Mouse (Mus musculus): ENCODE results near the gene Rbbp8nl. TPM values are rescaled to one million over a fixed set of nuclear protein-coding genes. Genes with fewer than 3 reads are reported as not detected.

The Rbbp8nl gene
- polyA plus RNA-seq, 1 experiment from 2014 or later = not detected

DNA sequence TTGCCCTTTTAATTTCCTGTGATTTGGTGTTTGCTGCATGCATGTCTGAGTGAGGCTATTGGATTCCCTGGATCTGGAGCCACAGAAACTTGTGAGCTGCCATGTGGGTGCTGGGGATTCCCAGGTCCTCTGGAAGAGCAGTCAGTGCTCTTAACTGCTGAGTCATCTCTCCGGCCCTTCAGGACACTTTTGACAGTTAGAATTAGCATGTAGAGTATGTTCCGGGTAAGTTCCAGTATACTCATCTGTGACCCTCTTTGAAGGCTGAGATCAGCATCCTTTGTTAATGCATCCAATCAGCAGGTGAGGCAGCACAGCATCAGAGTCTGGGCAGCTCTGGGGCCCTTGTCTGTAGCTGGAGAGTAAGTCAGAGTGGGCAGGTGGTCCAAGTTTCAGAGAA is 10.6 kb upstream of the Rbbp8nl start:
- no peak for DNase-seq (ENCODE audit: low spot score)
- H3K27me3 ChIP-seq (replicated peaks; ENCODE audit: control insufficient read depth, insufficient read depth, low read length) = no peaks in the 10 kb centered on the region

DNA sequence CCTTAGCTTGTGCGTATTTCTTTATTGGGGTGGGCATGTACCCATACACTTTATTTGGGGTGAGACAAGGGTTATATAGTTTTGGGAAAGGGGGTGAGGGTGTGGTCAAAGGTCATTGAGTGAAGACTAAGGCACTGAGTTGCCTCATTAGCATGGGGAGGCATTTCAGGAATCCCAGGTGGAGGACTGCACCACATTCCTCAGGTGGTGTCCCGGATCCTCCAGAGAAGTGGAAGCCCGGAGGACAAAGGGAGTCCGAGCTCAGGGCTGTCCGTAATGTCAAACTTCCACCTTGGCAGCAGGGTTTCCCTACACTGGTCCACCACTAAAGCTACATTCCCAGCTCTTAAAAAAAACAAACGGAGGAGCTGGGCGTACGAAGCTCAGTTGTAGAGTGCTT is 3.2 kb upstream of the Rbbp8nl start:
- H3K4me1 ChIP-seq (ENCODE audit: control insufficient read depth, insufficient read depth, low read length) = no peaks in the 10 kb centered on the region
- DNase-seq (ENCODE audit: low spot score) (no peak), ATAC-seq (no peak)
- no peak overlapping the region for H3K4me2 ChIP-seq (ENCODE audit: low read length)
- H3K27ac ChIP-seq (ENCODE audit: low read depth, low read length) = no peak overlapping the region
- H3K27me3 ChIP-seq (replicated peaks; ENCODE audit: control insufficient read depth, insufficient read depth, low read length) = no peaks in the 10 kb centered on the region
- no peak overlapping the region for H3K9ac ChIP-seq (ENCODE audit: low read length)
- WGBS = 77% methylated on average over 8 of the region's 8 CpGs
- H3K36me3 ChIP-seq (ENCODE audit: control insufficient read depth, insufficient read depth, low read length) = no peaks in the 10 kb centered on the region
- no peak overlapping the region for H3K4me3 ChIP-seq (ENCODE audit: low read depth, low read length)
- H3K9me3 ChIP-seq (replicated peaks; ENCODE audit: control insufficient read depth, low read length) = no peaks in the 10 kb centered on the region

More for the DNA sequence above, 10.6 kb upstream of the Rbbp8nl start:
- WGBS = 78% methylated on average over 2 of the region's 2 CpGs
- Histone ChIP-seq H3K4me2 (ENCODE audit: low read length) (no peak overlapping the region), H3K4me1 (ENCODE audit: control insufficient read depth, insufficient read depth, low read length) (no peaks in the 10 kb centered on the region), H3K9me3 (replicated peaks; ENCODE audit: control insufficient read depth, low read length) (no peaks in the 10 kb centered on the region), H3K9ac (ENCODE audit: low read length) (no peak overlapping the region), H3K4me3 (ENCODE audit: low read depth, low read length) (no peak overlapping the region), H3K27ac (ENCODE audit: low read depth, low read length) (no peak overlapping the region), H3K36me3 (ENCODE audit: control insufficient read depth, insufficient read depth, low read length) (no peaks in the 10 kb centered on the region)
- no peak for ATAC-seq

DNA sequence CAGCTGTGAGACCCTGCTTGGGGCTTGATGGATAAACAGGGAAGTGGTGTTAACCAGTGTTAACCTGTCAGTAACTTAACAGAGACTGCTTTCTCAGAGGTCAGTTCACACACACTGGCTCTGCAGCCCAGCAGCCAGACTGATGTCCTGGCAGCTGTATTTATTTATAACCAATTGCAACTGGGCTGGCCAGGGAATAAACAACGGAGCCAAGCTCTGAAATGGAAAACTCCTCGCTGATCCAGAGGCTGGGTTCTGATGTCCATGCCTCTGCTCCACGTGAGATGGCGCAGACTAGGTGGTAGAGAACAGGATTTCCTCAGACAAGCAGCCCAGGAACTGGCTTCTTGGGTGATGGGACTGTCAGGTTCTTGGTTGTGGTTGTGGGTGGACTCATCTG is 2.3 kb upstream of the Rbbp8nl start:
- DNase-seq (ENCODE audit: low spot score) (no peak), ATAC-seq (no peak)
- H3K36me3 ChIP-seq (ENCODE audit: control insufficient read depth, insufficient read depth, low read length) = no peaks in the 10 kb centered on the region
- H3K27me3 ChIP-seq (replicated peaks; ENCODE audit: control insufficient read depth, insufficient read depth, low read length) = no peaks in the 10 kb centered on the region
- no peaks in the 10 kb centered on the region for H3K9me3 ChIP-seq (replicated peaks; ENCODE audit: control insufficient read depth, low read length)
- WGBS = 80% methylated on average over 4 of the region's 4 CpGs
- no peak overlapping the region for H3K9ac ChIP-seq (ENCODE audit: low read length)
- no peaks in the 10 kb centered on the region for H3K4me1 ChIP-seq (ENCODE audit: control insufficient read depth, insufficient read depth, low read length)
- no peak overlapping the region for H3K4me3 ChIP-seq (ENCODE audit: low read depth, low read length)
- no peak overlapping the region for H3K4me2 ChIP-seq (ENCODE audit: low read length)
- H3K27ac ChIP-seq (ENCODE audit: low read depth, low read length) = no peak overlapping the region

DNA sequence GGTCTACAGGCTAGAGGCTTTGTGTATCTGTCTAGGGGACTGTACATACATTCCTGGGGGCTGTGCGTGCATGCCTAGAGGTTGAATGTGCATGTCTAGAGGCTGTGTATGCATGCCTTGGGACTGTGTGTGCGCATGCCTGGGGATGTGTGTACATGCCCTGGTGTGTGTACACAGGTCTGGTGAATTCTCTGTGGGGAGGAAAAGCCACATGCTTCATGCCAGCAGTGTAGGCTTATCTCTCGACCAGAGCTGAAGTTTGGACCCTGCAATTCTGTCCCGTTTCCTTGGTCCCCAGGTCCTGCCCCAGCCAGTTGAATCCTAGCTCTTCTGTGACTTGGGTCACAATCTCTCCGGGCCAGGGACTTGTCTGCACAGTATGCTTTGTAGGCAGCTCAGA is 1.9 kb upstream of the Rbbp8nl start:
- Histone ChIP-seq H3K4me3 (ENCODE audit: low read depth, low read length) (no peak overlapping the region), H3K4me1 (ENCODE audit: control insufficient read depth, insufficient read depth, low read length) (no peaks in the 10 kb centered on the region), H3K4me2 (ENCODE audit: low read length) (no peak overlapping the region), H3K27ac (ENCODE audit: low read depth, low read length) (no peak overlapping the region), H3K36me3 (ENCODE audit: control insufficient read depth, insufficient read depth, low read length) (no peaks in the 10 kb centered on the region), H3K9me3 (replicated peaks; ENCODE audit: control insufficient read depth, low read length) (no peaks in the 10 kb centered on the region), H3K27me3 (replicated peaks; ENCODE audit: control insufficient read depth, insufficient read depth, low read length) (no peaks in the 10 kb centered on the region), H3K9ac (ENCODE audit: low read length) (no peak overlapping the region)
- ATAC-seq (no peak), DNase-seq (ENCODE audit: low spot score) (no peak)
- 83% methylated on average over 5 of the region's 5 CpGs for WGBS

DNA sequence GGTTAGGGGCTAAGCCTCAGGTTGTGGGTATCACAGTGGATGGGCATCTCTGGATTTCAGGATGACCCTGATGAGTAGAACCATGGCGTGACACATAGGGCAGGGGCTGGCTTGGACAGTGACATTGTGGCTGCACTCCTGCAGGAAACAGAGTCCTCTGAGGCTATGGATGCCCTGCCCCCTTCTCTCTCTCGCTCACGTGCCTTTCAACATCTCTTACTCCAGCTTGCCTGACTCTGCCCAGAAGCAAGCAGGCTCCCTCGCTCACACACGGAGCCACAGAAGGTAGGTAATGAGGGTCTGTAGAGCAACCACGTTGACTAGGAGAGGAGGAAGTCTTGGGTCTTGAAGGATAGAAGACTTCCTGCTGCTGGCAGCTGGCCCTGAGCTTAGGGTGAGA is 824 bp upstream of the Rbbp8nl start:
- DNase-seq (ENCODE audit: low spot score) = no peak
- no peak for ATAC-seq
- H3K27me3 ChIP-seq (replicated peaks; ENCODE audit: control insufficient read depth, insufficient read depth, low read length) = no peaks in the 10 kb centered on the region
- H3K36me3 ChIP-seq (ENCODE audit: control insufficient read depth, insufficient read depth, low read length) = no peaks in the 10 kb centered on the region
- no peak overlapping the region for H3K27ac ChIP-seq (ENCODE audit: low read depth, low read length)
- H3K4me2 ChIP-seq (ENCODE audit: low read length) = no peak overlapping the region
- no peaks in the 10 kb centered on the region for H3K9me3 ChIP-seq (replicated peaks; ENCODE audit: control insufficient read depth, low read length)
- H3K4me1 ChIP-seq (ENCODE audit: control insufficient read depth, insufficient read depth, low read length) = no peaks in the 10 kb centered on the region
- WGBS = 81% methylated on average over 6 of the region's 6 CpGs
- H3K4me3 ChIP-seq (ENCODE audit: low read depth, low read length) = no peak overlapping the region
- no peak overlapping the region for H3K9ac ChIP-seq (ENCODE audit: low read length)

DNA sequence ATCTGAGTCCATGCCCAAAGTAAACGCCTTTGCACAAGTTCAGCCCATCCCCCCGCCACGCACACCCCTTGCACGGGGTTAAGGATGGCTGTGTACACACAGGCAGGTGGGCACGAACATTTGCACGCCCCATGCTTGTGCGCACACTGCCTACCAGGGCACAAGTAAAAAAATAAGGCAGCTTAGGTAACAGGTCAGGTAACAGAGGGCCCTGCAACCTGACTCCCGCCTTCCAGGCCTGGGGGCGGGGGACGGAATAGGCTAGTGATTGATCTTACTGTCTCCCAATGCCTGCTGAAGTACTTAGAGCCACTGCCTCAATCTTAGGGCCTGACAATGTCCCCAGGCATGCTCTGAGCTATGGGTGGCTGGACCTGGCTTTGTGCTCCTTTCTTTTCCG is 713 bp downstream of the Rbbp8nl start:
- no peak overlapping the region for H3K27ac ChIP-seq (ENCODE audit: low read depth, low read length)
- WGBS = 59% methylated on average over 11 of the region's 11 CpGs
- H3K27me3 ChIP-seq (replicated peaks; ENCODE audit: control insufficient read depth, insufficient read depth, low read length) = no peaks in the 10 kb centered on the region
- no peak overlapping the region for H3K9ac ChIP-seq (ENCODE audit: low read length)
- no peak overlapping the region for H3K4me2 ChIP-seq (ENCODE audit: low read length)
- H3K9me3 ChIP-seq (replicated peaks; ENCODE audit: control insufficient read depth, low read length) = no peaks in the 10 kb centered on the region
- no peaks in the 10 kb centered on the region for H3K36me3 ChIP-seq (ENCODE audit: control insufficient read depth, insufficient read depth, low read length)
- DNase-seq (ENCODE audit: low spot score) (no peak), ATAC-seq (no peak)
- no peaks in the 10 kb centered on the region for H3K4me1 ChIP-seq (ENCODE audit: control insufficient read depth, insufficient read depth, low read length)
- no peak overlapping the region for H3K4me3 ChIP-seq (ENCODE audit: low read depth, low read length)

DNA sequence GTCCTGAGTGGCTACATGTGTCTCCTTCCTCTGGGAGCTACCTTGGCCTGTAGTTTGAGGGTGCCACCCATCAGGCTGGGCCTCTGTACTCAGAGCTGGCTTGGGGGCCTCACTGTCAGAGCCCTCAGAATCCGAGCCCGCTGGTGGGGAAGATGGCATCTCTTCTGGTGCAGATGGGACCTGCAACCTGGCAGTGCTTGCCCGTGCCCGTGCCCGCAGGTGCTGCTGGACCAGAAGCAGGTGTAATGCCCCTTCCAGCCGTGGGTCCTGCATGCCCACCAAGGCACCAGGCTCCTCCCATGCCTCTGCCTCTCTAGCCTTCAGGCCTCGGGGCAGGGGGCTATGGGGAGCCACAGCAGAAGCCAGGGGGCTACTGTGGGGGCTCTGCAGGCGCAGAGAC is 10.4 kb downstream of the Rbbp8nl start:
- Histone ChIP-seq H3K9ac (ENCODE audit: low read length) (no peak overlapping the region), H3K9me3 (replicated peaks; ENCODE audit: control insufficient read depth, low read length) (no peaks in the 10 kb centered on the region), H3K4me1 (ENCODE audit: control insufficient read depth, insufficient read depth, low read length) (no peaks in the 10 kb centered on the region), H3K4me2 (ENCODE audit: low read length) (no peak overlapping the region), H3K4me3 (ENCODE audit: low read depth, low read length) (no peak overlapping the region), H3K27ac (ENCODE audit: low read depth, low read length) (no peak overlapping the region), H3K27me3 (replicated peaks; ENCODE audit: control insufficient read depth, insufficient read depth, low read length) (no peaks in the 10 kb centered on the region), H3K36me3 (ENCODE audit: control insufficient read depth, insufficient read depth, low read length) (no peaks in the 10 kb centered on the region)
- 83% methylated on average over 8 of the region's 8 CpGs for WGBS
- no peak for DNase-seq (ENCODE audit: low spot score)
- no peak for ATAC-seq

DNA sequence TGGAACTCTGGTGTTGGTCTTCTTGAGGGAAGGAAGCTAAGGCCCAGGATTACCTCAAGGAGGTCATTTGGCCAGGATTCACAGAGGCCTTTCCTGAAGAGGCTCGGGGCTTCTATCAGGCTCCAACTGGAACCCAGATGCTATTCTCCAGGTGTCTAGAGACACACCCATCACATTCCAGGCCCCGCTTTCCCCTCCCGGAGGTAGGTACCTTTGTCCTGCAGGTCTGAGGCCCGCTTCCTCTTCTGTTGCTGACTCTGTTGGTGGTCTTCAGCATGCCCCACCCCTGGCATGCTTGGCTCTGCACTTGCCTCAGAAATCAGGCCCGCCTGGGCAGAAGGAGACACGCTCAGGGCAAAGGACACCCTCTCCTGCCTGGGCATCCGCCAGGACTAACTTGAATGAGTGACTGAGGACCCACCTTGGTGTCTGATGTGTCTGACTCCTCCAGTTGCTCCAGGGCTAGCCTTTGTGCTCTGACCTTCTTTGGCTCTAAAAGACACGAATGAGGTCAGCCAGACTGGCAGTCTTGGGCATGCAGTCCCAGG is 11.8 kb downstream of the Rbbp8nl start:
- Histone ChIP-seq H3K27me3 (replicated peaks; ENCODE audit: control insufficient read depth, insufficient read depth, low read length) (no peaks in the 10 kb centered on the region), H3K36me3 (ENCODE audit: control insufficient read depth, insufficient read depth, low read length) (no peaks in the 10 kb centered on the region), H3K9ac (ENCODE audit: low read length) (no peak overlapping the region), H3K27ac (ENCODE audit: low read depth, low read length) (no peak overlapping the region), H3K4me1 (ENCODE audit: control insufficient read depth, insufficient read depth, low read length) (peaks cover 3% of the 10 kb centered on the region; the same call in 1 of the 2 replicates), H3K4me2 (ENCODE audit: low read length) (no peak overlapping the region), H3K9me3 (replicated peaks; ENCODE audit: control insufficient read depth, low read length) (no peaks in the 10 kb centered on the region), H3K4me3 (ENCODE audit: low read depth, low read length) (no peak overlapping the region)
- 66% methylated on average over 8 of the region's 8 CpGs for WGBS
- DNase-seq (ENCODE audit: low spot score) (no peak), ATAC-seq (no peak)

DNA sequence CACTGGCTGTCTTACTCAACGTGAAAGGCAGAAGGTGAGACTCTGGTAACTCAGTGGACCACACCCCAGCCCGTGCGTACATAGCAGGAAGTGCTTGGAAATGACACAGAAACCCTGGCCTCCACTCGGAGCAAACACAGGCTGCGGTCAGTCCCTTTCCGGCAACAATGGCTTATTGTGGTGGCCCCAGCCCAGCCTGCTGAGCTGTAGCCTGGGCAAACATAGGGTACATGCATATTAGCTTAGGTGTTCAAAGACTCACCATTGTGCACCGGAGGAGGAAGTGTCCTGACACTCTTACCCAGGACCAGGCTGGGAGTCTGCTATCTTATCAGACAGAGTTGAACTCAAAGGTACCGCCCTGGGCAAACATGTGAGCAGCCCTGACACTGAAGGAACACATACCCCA is 12.8 kb downstream of the Rbbp8nl start:
- no peaks in the 10 kb centered on the region for H3K9me3 ChIP-seq (replicated peaks; ENCODE audit: control insufficient read depth, low read length)
- WGBS = 73% methylated on average over 8 of the region's 8 CpGs

More for the DNA sequence above, 12.8 kb downstream of the Rbbp8nl start:
- H3K4me3 ChIP-seq (ENCODE audit: low read depth, low read length) = no peak overlapping the region
- H3K27ac ChIP-seq (ENCODE audit: low read depth, low read length) = no peak overlapping the region
- H3K36me3 ChIP-seq (ENCODE audit: control insufficient read depth, insufficient read depth, low read length) = no peaks in the 10 kb centered on the region
- DNase-seq (ENCODE audit: low spot score) (no peak), ATAC-seq (no peak)
- no peak overlapping the region for H3K4me2 ChIP-seq (ENCODE audit: low read length)
- no peaks in the 10 kb centered on the region for H3K27me3 ChIP-seq (replicated peaks; ENCODE audit: control insufficient read depth, insufficient read depth, low read length)
- H3K9ac ChIP-seq (ENCODE audit: low read length) = no peak overlapping the region
- peaks cover 12% of the 10 kb centered on the region for H3K4me1 ChIP-seq (ENCODE audit: control insufficient read depth, insufficient read depth, low read length)
